Mouse (Mus musculus) kidney, postnatal 0 days (tissue): ENCODE data around the gene Furin. TPM values are rescaled to one million over a fixed set of nuclear protein-coding genes. Genes with fewer than 3 reads are reported as not detected.

Source experiments
- ATAC-seq: fragments of 200-750 bp; cut with Nextera tagmentation; replicated peaks from 2 replicates; pipeline ENCODE4 v1.8.0; 2017; ENCODE audit warnings: low read depth, moderate number of reproducible peaks, moderate TSS enrichment, moderate library complexity; ENCODE audit not compliant: low FRiP score
- DNase-seq: peaks from one replicate; pipeline ENCODE4 v3.0.0-alpha.2; 2016; ENCODE audit warnings: low spot score
- H3K27ac ChIP-seq: fragments of 300-500 bp; sonication (generic); 2 replicates; pipeline ENCODE4 v1.5.1; 2014; ENCODE audit warnings: mild to moderate bottlenecking
- H3K27me3 ChIP-seq: fragments of 300-500 bp; sonication (generic); 2 replicates; pipeline ENCODE4 v1.6.1; 2014; ENCODE audit warnings: low read length, mixed read lengths; ENCODE audit not compliant: insufficient read depth
- H3K36me3 ChIP-seq: fragments of 300-500 bp; sonication (generic); 2 replicates; pipeline ENCODE4 v1.6.1; 2014; ENCODE audit warnings: low read length, mixed read lengths; ENCODE audit not compliant: insufficient read depth
- H3K4me1 ChIP-seq: fragments of 300-500 bp; sonication (generic); replicated peaks from 2 replicates; pipeline ENCODE4 v1.6.1; 2014; ENCODE audit warnings: antibody characterized with exemption, low read length, mixed read lengths; ENCODE audit not compliant: insufficient read depth
- H3K4me2 ChIP-seq: fragments of 300-500 bp; sonication (generic); 2 replicates; pipeline ENCODE4 v1.6.1; 2014; ENCODE audit warnings: mild to moderate bottlenecking, low read length, moderate library complexity, mixed read lengths
- H3K4me3 ChIP-seq: fragments of 300-500 bp; sonication (generic); replicated peaks from 2 replicates; pipeline ENCODE4 v1.5.1; 2014; ENCODE audit warnings: low read depth, low read length
- H3K9ac ChIP-seq: fragments of 300-500 bp; sonication (generic); 2 replicates; pipeline ENCODE4 v1.6.1; 2014; ENCODE audit warnings: low read depth, low read length
- H3K9me3 ChIP-seq: fragments of 300-500 bp; sonication (generic); replicated peaks from 2 replicates; pipeline ENCODE4 v1.6.1; 2016; ENCODE audit warnings: low read length, inconsistent platforms, mixed read lengths
- CTCF ChIP-seq: IDR thresholded peaks from 2 replicates; pipeline ENCODE4 v1.5.1; 2016; ENCODE audit warnings: antibody characterized with exemption, low read depth, mild to moderate bottlenecking, moderate library complexity
- WGBS: fragments of 180-500 bp; shearing (Covaris S2); extraction: QIAGEN DNeasy Blood & Tissue Kit; methylation state at CpG from one replicate; pipeline ENCODE4 v1.1.7; 2014; 5-methylcytosine and 5-hydroxymethylcytosine counted together
- polyA plus RNA-seq: library from polyadenylated mRNA; unstranded; fragments of >200 nt; fragmentation: Nextera tagmentation; extraction: Ambion mirVana; gene quantifications from 2 replicates; pipeline ENCODE4 v1.2.1, GENCODE M21; 2015

Furin gene
- polyA plus RNA-seq, 1 experiment from 2014 or later: 22.9 TPM

GRCm38 (mm10) chr7:80450354-80450753, 45.1 kb upstream of the Furin start:
- ATAC-seq: no peak
- WGBS: 73% methylated on average over 4 of the region's 4 CpGs

GRCm38 (mm10) chr7:80449620-80450091, 44.4 kb upstream of the Furin start:
- no peak overlapping the region for H3K4me2 ChIP-seq
- H3K27ac ChIP-seq: no peak overlapping the region
- no peaks in the 10 kb centered on the region for H3K9me3 ChIP-seq
- H3K4me3 ChIP-seq: no peak overlapping the region
- H3K27me3 ChIP-seq: no peaks in the 10 kb centered on the region
- no peak for TF ChIP-seq CTCF
- ATAC-seq (no peak), DNase-seq (no peak)
- no peak overlapping the region for H3K9ac ChIP-seq
- 75% methylated on average over 6 of the region's 6 CpGs for WGBS
- H3K4me1 ChIP-seq: no peaks in the 10 kb centered on the region
- H3K36me3 ChIP-seq: 0 out of 2 replicates have a peak, but pooled peaks cover 6% of the 10 kb centered on the region

More at GRCm38 (mm10) chr7:80450354-80450753, 45.1 kb upstream of the Furin start:
- Histone ChIP-seq H3K36me3 (0 out of 2 replicates have a peak, but pooled peaks cover 6% of the 10 kb centered on the region), H3K27me3 (no peaks in the 10 kb centered on the region), H3K4me1 (no peaks in the 10 kb centered on the region), H3K9me3 (no peaks in the 10 kb centered on the region), H3K27ac (no peak overlapping the region), H3K4me3 (no peak overlapping the region), H3K4me2 (no peak overlapping the region), H3K9ac (no peak overlapping the region)
- DNase-seq: no peak
- TF ChIP-seq CTCF: no peak

- Histone ChIP-seq H3K27ac (no peak overlapping the region), H3K9ac (no peak overlapping the region), H3K4me1 (no peaks in the 10 kb centered on the region), H3K36me3 (no peaks in the 10 kb centered on the region), H3K27me3 (no peaks in the 10 kb centered on the region), H3K9me3 (no peaks in the 10 kb centered on the region), H3K4me2 (no peak overlapping the region), H3K4me3 (no peak overlapping the region)
- ATAC-seq (no peak), DNase-seq (no peak)
- no peak for TF ChIP-seq CTCF
- 95% methylated on average over 8 of the region's 8 CpGs for WGBS
Observed at GRCm38 (mm10) chr7:80447336-80447735, 42.1 kb upstream of the Furin start.

- Histone ChIP-seq H3K36me3 (no peaks in the 10 kb centered on the region), H3K4me2 (no peak overlapping the region), H3K27ac (no peak overlapping the region), H3K4me1 (no peaks in the 10 kb centered on the region), H3K4me3 (no peak overlapping the region), H3K9ac (no peak overlapping the region), H3K27me3 (no peaks in the 10 kb centered on the region), H3K9me3 (no peaks in the 10 kb centered on the region)
- TF ChIP-seq CTCF: no peak
- WGBS: 80% methylated on average over 7 of the region's 7 CpGs
- DNase-seq: no peak
- no peak for ATAC-seq
Observed at GRCm38 (mm10) chr7:80446221-80446878, 41.1 kb upstream of the Furin start.

GRCm38 (mm10) chr7:80445492-80445891, 40.3 kb upstream of the Furin start:
- H3K9ac ChIP-seq: no peak overlapping the region
- H3K36me3 ChIP-seq: no peaks in the 10 kb centered on the region
- WGBS: 48% methylated on average over 6 of the region's 6 CpGs
- no peak for TF ChIP-seq CTCF
- no peaks in the 10 kb centered on the region for H3K27me3 ChIP-seq
- no peak overlapping the region for H3K27ac ChIP-seq
- H3K4me3 ChIP-seq: no peak overlapping the region
- no peaks in the 10 kb centered on the region for H3K9me3 ChIP-seq
- H3K4me1 ChIP-seq: no peaks in the 10 kb centered on the region
- no peak overlapping the region for H3K4me2 ChIP-seq
- DNase-seq: no peak
- no peak for ATAC-seq

- no peak overlapping the region for H3K27ac ChIP-seq
- DNase-seq: no peak
- no peaks in the 10 kb centered on the region for H3K9me3 ChIP-seq
- H3K36me3 ChIP-seq: no peaks in the 10 kb centered on the region
- WGBS: 71% methylated on average over 17 of the region's 17 CpGs
- no peak overlapping the region for H3K9ac ChIP-seq
- no peaks in the 10 kb centered on the region for H3K27me3 ChIP-seq
- no peak overlapping the region for H3K4me3 ChIP-seq
- no peak for TF ChIP-seq CTCF
- no peak overlapping the region for H3K4me2 ChIP-seq
- H3K4me1 ChIP-seq: no peaks in the 10 kb centered on the region
- ATAC-seq: no peak
Observed at GRCm38 (mm10) chr7:80444401-80445249, 39.4 kb upstream of the Furin start.
